Comparison of ENCODE assay signal across 23 mouse cellular contexts in the genomic region with DNA sequence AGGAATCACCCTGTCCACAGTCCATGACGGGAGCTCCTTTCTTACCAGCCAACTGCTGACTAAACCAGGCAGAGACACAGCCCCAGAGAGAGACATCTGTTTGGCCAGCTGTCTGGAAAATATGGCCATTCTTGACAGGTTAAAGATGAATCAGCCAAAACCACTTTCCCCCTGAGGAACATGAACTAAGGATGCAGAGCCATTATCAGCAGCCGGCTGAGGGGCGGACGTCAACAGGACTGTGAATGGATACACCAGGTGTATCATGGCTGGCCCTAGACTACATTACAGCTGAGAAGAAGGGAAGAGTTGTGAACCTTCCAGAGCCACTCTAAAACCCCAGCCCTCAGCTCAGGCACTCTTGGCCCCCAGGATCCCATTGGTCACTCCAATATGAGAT.
DNase-seq lines count a peak whose midpoint lies in the region; ATAC-seq and TF ChIP-seq lines count a peak whose summit lies in the region.
"Had no signal": no experiment of that assay in that cellular context is flagged by ENCODE, and none has a peak within 500 bp of the region (broad histone marks: within the 10 kb centered on the region; RNA-seq: fewer than 3 reads in every experiment).

No protein-coding gene starts in this region.

- 85% methylated on average over 4 of the region's 4 CpGs for WGBS in heart, embryonic 11.5 days (ENCODE audit: insufficient replicate concordance)

- H3K4me3 ChIP-seq in C2C12 (ENCODE audit: insufficient read depth, poor library complexity, severe bottlenecking): no peak overlapping the region
- no peak overlapping the region for H3K4me3 ChIP-seq in myocyte
- no peak overlapping the region for H3K4me3 ChIP-seq in heart, embryonic 11.5 days (ENCODE audit: low read depth, low read length)

- TF ChIP-seq POLR2A in myocyte (IDR thresholded peaks at IDR 0.05; ENCODE audit: insufficient read length, low read depth): no peak

- no peaks in the 10 kb centered on the region for H3K79me2 ChIP-seq in C2C12 (ENCODE audit: control insufficient read depth, insufficient read depth)
- no peaks in the 10 kb centered on the region for H3K79me2 ChIP-seq in myocyte (ENCODE audit: control insufficient read depth, insufficient read depth)

- H3K4me2 ChIP-seq in myocyte (ENCODE audit: low read depth): no peak overlapping the region
- H3K4me2 ChIP-seq in heart, embryonic 11.5 days: no peak overlapping the region

- H3K27me3 ChIP-seq in C2C12 (ENCODE audit: control insufficient read depth, insufficient read depth, insufficient read length): no peaks in the 10 kb centered on the region
- H3K27me3 ChIP-seq in myocyte (ENCODE audit: control insufficient read depth, insufficient read depth, insufficient read length): no peaks in the 10 kb centered on the region
- H3K27me3 ChIP-seq in heart, embryonic 11.5 days (ENCODE audit: control insufficient read depth, insufficient read depth, low read length): no peaks in the 10 kb centered on the region

- DNase-seq in 3T3-L1 (ENCODE audit: low read depth, low spot score): peak; percentile 51
- peak; percentile 9 for DNase-seq in skeletal muscle tissue, adult 2 months (ENCODE audit: low read depth, low spot score)
- DNase-seq in cerebellum, adult 18-20 months: no peak
- DNase-seq in layer of hippocampus, adult 18-20 months (ENCODE audit: low spot score in 2 of 2): no peak
- DNase-seq in neural tube, embryonic 10.5 days (ENCODE audit: extremely low spot score, low spot score): no peak
- DNase-seq: adrenal gland, adult 2 months; adrenal gland, adult 8-10 months; adrenal gland, postnatal 10 days; adrenal gland, postnatal 14 days; adrenal gland, postnatal 25 days; adrenal gland, postnatal 36 days; B cell, adult 2 months; cerebellum, adult 11 months; cerebellum, adult 11-12 months; cerebellum, adult 2 months; cerebellum, adult 8-10 months had no signal

- H3K9me3 ChIP-seq in heart, embryonic 11.5 days (replicated peaks; ENCODE audit: control insufficient read depth, low read length): no peaks in the 10 kb centered on the region

- ATAC-seq in heart, embryonic 11.5 days (replicated peaks; ENCODE audit: insufficient number of reproducible peaks, low FRiP score, low TSS enrichment): no peak
- ATAC-seq: activated CD4-positive, CD25-positive, alpha-beta regulatory T cell, adult 4 months; CD4-positive, CD25-positive, alpha-beta regulatory T cell, adult 4 months; Patski had no signal

- no peak overlapping the region for H3K9ac ChIP-seq in heart, embryonic 11.5 days (ENCODE audit: low read depth, low read length)

- H3ac ChIP-seq in C2C12 (ENCODE audit: control insufficient read depth, insufficient read length, low read depth) (no peak overlapping the region), myocyte (ENCODE audit: control insufficient read depth, insufficient read length) (no peak overlapping the region)

- H3K27ac ChIP-seq in heart, embryonic 11.5 days (ENCODE audit: low read depth, low read length): no peak overlapping the region

- TF ChIP-seq CTCF in C2C12 (IDR thresholded peaks at IDR 0.05; ENCODE audit: control insufficient read depth, insufficient read depth, insufficient read length): no peak

- H3K36me3 ChIP-seq in C2C12 (ENCODE audit: control insufficient read depth, insufficient read depth) (no peaks in the 10 kb centered on the region), myocyte (ENCODE audit: control insufficient read depth, insufficient read depth) (no peaks in the 10 kb centered on the region)
- no peaks in the 10 kb centered on the region for H3K36me3 ChIP-seq in heart, embryonic 11.5 days (ENCODE audit: control insufficient read depth, insufficient read depth, low read length)
- H3K36me3 ChIP-seq: G1E had no signal

- H3K79me3 ChIP-seq in C2C12 (ENCODE audit: low read depth): no peaks in the 10 kb centered on the region

- H3K4me1 ChIP-seq in heart, embryonic 11.5 days (ENCODE audit: control insufficient read depth, insufficient read depth, low read length): no peaks in the 10 kb centered on the region

TF ChIP-seq in C2C12, 6 proteins besides CTCF, POLR2A, EP300 and RAD21:
- TF ChIP-seq MYOD1 (IDR thresholded peaks at IDR 0.05; ENCODE audit: control insufficient read depth, insufficient read length, low read depth) (peak; percentile 98), MYOG (IDR thresholded peaks at IDR 0.05; ENCODE audit: control insufficient read depth, extremely low read depth, insufficient read length) (no peak), MAX (IDR thresholded peaks at IDR 0.05) (no peak), USF1 (IDR thresholded peaks at IDR 0.05; ENCODE audit: low read depth) (no peak)

TF ChIP-seq in myocyte, 11 proteins besides CTCF, POLR2A, EP300 and RAD21:
- TF ChIP-seq USF1 (IDR thresholded peaks at IDR 0.05; ENCODE audit: low read depth) (no peak), POLR2AphosphoS2 (IDR thresholded peaks at IDR 0.05; ENCODE audit: insufficient read length, low read depth) (no peak), MYOD1 (IDR thresholded peaks at IDR 0.05; ENCODE audit: control insufficient read depth in 1 of 3, insufficient read length in 2 of 3, low read depth in 2 of 3) (peak in 2 of 3 experiments; percentile 73 to 88), MYOG (IDR thresholded peaks at IDR 0.05; ENCODE audit: control insufficient read depth in 1 of 3, insufficient read depth in 1 of 3, insufficient read length in 2 of 3, low read depth in 2 of 3) (peak in 1 of 3 experiments; percentile 20), TCF12 (IDR thresholded peaks at IDR 0.05; ENCODE audit: insufficient read depth, poor library complexity, severe bottlenecking) (peak; percentile 21), SRF (IDR thresholded peaks at IDR 0.05; ENCODE audit: control insufficient read depth, insufficient read length, low read depth) (no peak), MAX (IDR thresholded peaks at IDR 0.05; ENCODE audit: low read depth) (no peak)
TF ChIP-seq in myocyte: peak in this region for 3.

Comparison
In these comparisons a context has a peak if more than half of its experiments do, and no peak if none do; other contexts are left out.
1. DNase-seq: peak in 3T3-L1 (single experiment) and skeletal muscle tissue, adult 2 months (single experiment); none in cerebellum, adult 18-20 months (0 of 2), layer of hippocampus, adult 18-20 months (0 of 2) and neural tube, embryonic 10.5 days (single experiment).